Mouse (Mus musculus): ENCODE data around the gene Bst1. TPM values are rescaled to one million over a fixed set of nuclear protein-coding genes. Genes with fewer than 3 reads are reported as not detected.
A peak's percentile ranks its signal among the peaks of the same experiment; 100 is the strongest.

Gene Bst1
- polyA plus RNA-seq, 2 experiments from 2014 or later = 0.56 TPM; not detected in 1

GRCm38 (mm10) chr5:43860096-43860495 lies 41.4 kb downstream of the Bst1 start:
- no peak for ATAC-seq

GRCm38 (mm10) chr5:43860670-43861431 lies 42.2 kb downstream of the Bst1 start:
- no peak for ATAC-seq

- no peak for ATAC-seq
Observed at GRCm38 (mm10) chr5:43863642-43864041, 45.0 kb downstream of the Bst1 start.

- no peak for ATAC-seq
Observed at GRCm38 (mm10) chr5:43865316-43865715, 46.6 kb downstream of the Bst1 start.

- ATAC-seq = no peak
Observed at GRCm38 (mm10) chr5:43868253-43868652, 49.6 kb downstream of the Bst1 start, which contains the start of gene Cd38. Gene Cd38 (plus strand): TSS chr5:43868553.

- ATAC-seq = peak; percentile 56
Observed at GRCm38 (mm10) chr5:43868711-43869600, 50.3 kb downstream of the Bst1 start.

- ATAC-seq = peak; percentile 29
Observed at GRCm38 (mm10) chr5:43871845-43872244, 53.2 kb downstream of the Bst1 start.

GRCm38 (mm10) chr5:43872652-43873051 lies 54.0 kb downstream of the Bst1 start:
- ATAC-seq = no peak

- no peak for ATAC-seq
Observed at GRCm38 (mm10) chr5:43882034-43882433, 63.3 kb downstream of the Bst1 start.

GRCm38 (mm10) chr5:43885060-43885820 lies 66.6 kb downstream of the Bst1 start:
- no peak for ATAC-seq

- ATAC-seq = peak; percentile 54
Observed at GRCm38 (mm10) chr5:43892386-43892785, 73.7 kb downstream of the Bst1 start.

Other genes starting within 250 kb of the Bst1 start
- gene Cc2d2a, start 156.5 kb upstream of the Bst1 start, polyA plus RNA-seq (2017; shearing (Covaris generic)) = 1 to 10 TPM; 1.3 TPM
- 10 to 100 TPM; 56.8 to 64.1 TPM for gene Fbxl5, start 2.8 kb downstream of the Bst1 start, polyA plus RNA-seq (2017; shearing (Covaris generic))
- 10 to 100 TPM; 37.8 to 53.3 TPM for gene Cd38, start 49.7 kb downstream of the Bst1 start, polyA plus RNA-seq (2017; shearing (Covaris generic))
- 1 to 10 TPM in 1 of 2 experiments, not detected in 1; 7.7 TPM for gene Gm7879, start 94.3 kb downstream of the Bst1 start, polyA plus RNA-seq (2017; shearing (Covaris generic))
- gene Fgfbp1, start 162.9 kb downstream of the Bst1 start, polyA plus RNA-seq (2017; shearing (Covaris generic)) = not detected